Mouse (Mus musculus) midbrain, embryonic 14.5 days (tissue): ENCODE results near the gene Shc2. TPM values are rescaled to one million over a fixed set of nuclear protein-coding genes. Genes with fewer than 3 reads are reported as not detected.

Source experiments
- ATAC-seq: fragments of 200-750 bp; cut with Nextera tagmentation; 2 replicates; pipeline ENCODE4 v1.8.0; 2017; ENCODE audit warnings: moderate number of reproducible peaks, moderate library complexity; ENCODE audit not compliant: low FRiP score, low TSS enrichment
- DNase-seq: peaks from one replicate; pipeline ENCODE4 v3.0.0-alpha.2; 2015
- H3K27ac ChIP-seq: fragments of 300-500 bp; sonication (generic); replicated peaks from 2 replicates; pipeline ENCODE4 v1.5.1; 2014; ENCODE audit warnings: mild to moderate bottlenecking, low read depth, low read length, moderate library complexity
- H3K27me3 ChIP-seq: fragments of 300-500 bp; sonication (generic); 2 replicates; pipeline ENCODE4 v1.6.1; 2014; ENCODE audit warnings: low read length, control low read depth, mixed read lengths; ENCODE audit not compliant: control insufficient read depth, insufficient read depth
- H3K36me3 ChIP-seq: fragments of 300-500 bp; sonication (generic); 2 replicates; pipeline ENCODE4 v1.6.1; 2014; ENCODE audit warnings: low read length, control low read depth; ENCODE audit not compliant: control insufficient read depth, insufficient read depth
- H3K4me1 ChIP-seq: fragments of 300-500 bp; sonication (generic); 2 replicates; pipeline ENCODE4 v1.6.1; 2014; ENCODE audit warnings: mild to moderate bottlenecking, antibody characterized with exemption, low read length, control low read depth; ENCODE audit not compliant: control insufficient read depth, insufficient read depth
- H3K4me2 ChIP-seq: fragments of 300-500 bp; sonication (generic); 2 replicates; pipeline ENCODE4 v1.6.1; 2014; ENCODE audit warnings: mild to moderate bottlenecking, low read length, moderate library complexity
- H3K4me3 ChIP-seq: fragments of 300-500 bp; sonication (generic); replicated peaks from 2 replicates; pipeline ENCODE4 v1.5.1; 2014; ENCODE audit warnings: low read depth, low read length
- H3K9ac ChIP-seq: fragments of 300-500 bp; sonication (generic); replicated peaks from 2 replicates; pipeline ENCODE4 v1.6.1; 2014; ENCODE audit warnings: mild to moderate bottlenecking, low read length, moderate library complexity
- H3K9me3 ChIP-seq: fragments of 300-500 bp; sonication (generic); 2 replicates; pipeline ENCODE4 v1.6.1; 2016; ENCODE audit warnings: low read length, control low read depth, mixed read lengths; ENCODE audit not compliant: control insufficient read depth
- WGBS: fragments of 180-500 bp; shearing (Covaris S2); extraction: QIAGEN DNeasy Blood & Tissue Kit; methylation state at CpG from one replicate; pipeline ENCODE4 v1.1.7; 2014; 5-methylcytosine and 5-hydroxymethylcytosine counted together
- polyA plus RNA-seq: library from polyadenylated mRNA; unstranded; fragments of >200 nt; fragmentation: Nextera tagmentation; extraction: Ambion mirVana; gene quantifications from 2 replicates; pipeline ENCODE4 v1.2.1, GENCODE M21; 2014

Shc2 gene
- polyA plus RNA-seq, 1 experiment from 2014 or later = 17.2 TPM

DNA sequence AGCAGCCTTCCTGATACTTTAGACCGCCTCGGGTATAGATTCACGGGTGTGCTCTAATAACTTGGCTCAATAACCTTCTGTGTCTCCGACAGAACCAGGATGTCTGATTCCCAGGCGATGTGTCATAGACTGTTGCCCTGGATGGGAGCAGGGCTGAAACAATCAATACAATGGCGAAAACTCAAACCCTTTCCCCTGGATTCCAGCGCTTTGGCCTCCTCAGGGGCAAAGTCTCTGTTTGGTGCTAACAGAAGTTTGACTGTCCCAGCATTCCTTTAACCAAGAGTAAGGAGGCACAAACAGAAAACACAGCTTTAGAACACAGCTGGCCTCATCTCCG lies 42.2 kb downstream of the Shc2 start:
- Histone ChIP-seq H3K4me2 (no peak overlapping the region), H3K9me3 (no peaks in the 10 kb centered on the region), H3K4me1 (no peaks in the 10 kb centered on the region), H3K27ac (no peak overlapping the region), H3K36me3 (no peaks in the 10 kb centered on the region), H3K9ac (no peak overlapping the region), H3K4me3 (no peak overlapping the region), H3K27me3 (peaks cover 6% of the 10 kb centered on the region; the same call in 1 of the 2 replicates)
- no peak for DNase-seq
- 62% methylated on average over 8 of the region's 8 CpGs for WGBS
- no peak for ATAC-seq

GRCm38 (mm10) chr10:79594872-79595589 lies 42.7 kb downstream of the Shc2 start:
- Histone ChIP-seq H3K27ac (no peak overlapping the region), H3K9ac (no peak overlapping the region), H3K9me3 (no peaks in the 10 kb centered on the region), H3K4me3 (no peak overlapping the region), H3K4me2 (0 out of 2 replicates have a peak overlapping the region, but pooled peaks have one; percentile 18), H3K36me3 (no peaks in the 10 kb centered on the region), H3K27me3 (peaks cover 6% of the 10 kb centered on the region; the same call in 1 of the 2 replicates), H3K4me1 (no peaks in the 10 kb centered on the region)
- WGBS = 19% methylated on average over 17 of the region's 17 CpGs
- ATAC-seq (peak; percentile 81; the same call in 1 of the 2 replicates), DNase-seq (peak; percentile 91)

- no peak overlapping the region for H3K4me2 ChIP-seq
- no peak overlapping the region for H3K9ac ChIP-seq
- no peaks in the 10 kb centered on the region for H3K36me3 ChIP-seq
- peaks cover 6% of the 10 kb centered on the region; the same call in 1 of the 2 replicates for H3K27me3 ChIP-seq
- 60% methylated on average over 6 of the region's 6 CpGs for WGBS
- H3K27ac ChIP-seq = no peak overlapping the region
- no peaks in the 10 kb centered on the region for H3K9me3 ChIP-seq
- ATAC-seq (no peak), DNase-seq (no peak)
- H3K4me1 ChIP-seq = no peaks in the 10 kb centered on the region
- no peak overlapping the region for H3K4me3 ChIP-seq
Measured at GRCm38 (mm10) chr10:79594111-79594510, 43.6 kb downstream of the Shc2 start.

GRCm38 (mm10) chr10:79590702-79591101 lies 47.0 kb downstream of the Shc2 start:
- Histone ChIP-seq H3K27me3 (peaks cover 6% of the 10 kb centered on the region; the same call in 1 of the 2 replicates), H3K4me2 (no peak overlapping the region), H3K27ac (no peak overlapping the region), H3K4me1 (no peaks in the 10 kb centered on the region), H3K9me3 (no peaks in the 10 kb centered on the region), H3K9ac (no peak overlapping the region), H3K4me3 (no peak overlapping the region), H3K36me3 (no peaks in the 10 kb centered on the region)
- ATAC-seq = no peak
- WGBS = 86% methylated on average over 1 of the region's 1 CpGs
- no peak for DNase-seq

DNA sequence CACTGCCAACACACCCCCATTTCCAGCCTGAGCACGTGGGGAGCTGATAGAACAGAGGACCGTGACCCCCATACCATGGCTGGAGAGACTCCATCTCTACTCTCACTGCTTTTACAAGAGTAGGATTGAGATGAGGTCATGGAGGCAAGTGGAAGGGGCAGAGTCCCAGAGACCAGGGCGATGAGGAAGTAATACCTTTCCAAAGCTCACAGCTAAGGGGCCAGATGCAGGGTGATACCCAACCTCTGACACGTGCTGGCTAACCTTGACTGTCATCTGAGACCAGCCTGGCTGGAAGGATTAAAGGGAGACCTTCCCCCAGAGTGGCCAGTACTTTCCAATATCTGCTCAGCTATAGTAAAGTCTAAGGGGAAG lies 50.0 kb downstream of the Shc2 start:
- Histone ChIP-seq H3K9me3 (no peaks in the 10 kb centered on the region), H3K27ac (no peak overlapping the region), H3K4me3 (no peak overlapping the region), H3K9ac (no peak overlapping the region), H3K27me3 (no peaks in the 10 kb centered on the region), H3K36me3 (no peaks in the 10 kb centered on the region), H3K4me1 (no peaks in the 10 kb centered on the region), H3K4me2 (no peak overlapping the region)
- 78% methylated on average over 4 of the region's 4 CpGs for WGBS
- DNase-seq (no peak), ATAC-seq (no peak)

GRCm38 (mm10) chr10:79587061-79587751 lies 50.5 kb downstream of the Shc2 start, which contains the start of gene Theg:
Theg (minus strand) TSS chr10:79587331.
- Histone ChIP-seq H3K9me3 (no peaks in the 10 kb centered on the region), H3K36me3 (no peaks in the 10 kb centered on the region), H3K4me2 (no peak within 1 kb of the TSS), H3K4me1 (no peaks in the 10 kb centered on the region), H3K27ac (no peak within 1 kb of the TSS), H3K4me3 (no peak within 1 kb of the TSS), H3K27me3 (no peaks in the 10 kb centered on the region), H3K9ac (no peak within 1 kb of the TSS)
- no peak for ATAC-seq
- 81% methylated on average over 5 of the region's 5 CpGs for WGBS
- DNase-seq = no peak

DNA sequence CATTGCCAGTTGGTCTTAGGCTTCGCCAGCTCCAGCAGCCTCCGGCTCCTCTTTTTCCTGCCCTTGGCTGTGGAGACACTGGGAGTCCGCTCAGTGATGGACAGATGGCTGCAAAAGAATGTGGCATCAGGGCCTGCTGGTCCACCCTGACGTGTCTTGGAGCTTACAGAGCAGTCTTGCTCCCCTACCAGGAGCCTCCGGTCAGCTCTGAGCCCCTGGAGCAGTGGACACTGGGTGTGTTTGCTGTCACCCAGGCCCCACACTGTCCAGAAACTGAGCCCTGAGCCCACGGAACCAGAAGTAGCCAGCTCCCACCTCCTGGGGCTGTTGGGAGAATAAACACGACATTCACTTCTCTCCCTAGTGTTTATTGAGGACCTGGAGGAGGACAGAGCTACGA lies 51.5 kb downstream of the Shc2 start:
- ATAC-seq (no peak), DNase-seq (no peak)
- WGBS = 76% methylated on average over 8 of the region's 8 CpGs

DNA sequence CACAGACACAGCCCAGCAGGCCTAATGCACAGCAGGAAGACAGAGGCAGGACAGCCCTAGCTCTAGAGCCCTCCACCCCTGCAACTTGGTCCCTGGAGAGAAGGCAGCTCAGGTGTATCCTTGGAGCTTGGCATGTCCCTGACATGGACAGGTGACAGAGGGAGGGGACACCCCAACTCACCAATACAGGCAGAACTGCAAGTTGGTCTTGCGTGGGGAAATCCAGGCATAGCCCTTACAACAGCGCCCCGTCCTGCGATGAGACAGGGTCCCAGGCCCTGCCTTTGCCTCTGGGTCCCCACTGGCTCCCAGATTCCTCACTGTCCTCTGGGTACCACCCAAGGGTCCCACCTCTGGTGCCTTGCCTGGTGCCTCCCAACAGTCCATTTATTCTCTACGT lies 52.0 kb downstream of the Shc2 start:
- Histone ChIP-seq H3K27ac (no peak overlapping the region), H3K9me3 (no peaks in the 10 kb centered on the region), H3K36me3 (no peaks in the 10 kb centered on the region), H3K27me3 (no peaks in the 10 kb centered on the region), H3K9ac (no peak overlapping the region), H3K4me1 (no peaks in the 10 kb centered on the region), H3K4me3 (no peak overlapping the region), H3K4me2 (no peak overlapping the region)
- 95% methylated on average over 5 of the region's 5 CpGs for WGBS
- DNase-seq (no peak), ATAC-seq (no peak)

More for the DNA sequence above, 51.5 kb downstream of the Shc2 start:
- no peaks in the 10 kb centered on the region for H3K27me3 ChIP-seq
- no peaks in the 10 kb centered on the region for H3K4me1 ChIP-seq
- H3K4me2 ChIP-seq = no peak overlapping the region
- no peak overlapping the region for H3K27ac ChIP-seq
- no peak overlapping the region for H3K4me3 ChIP-seq
- no peaks in the 10 kb centered on the region for H3K9me3 ChIP-seq
- no peaks in the 10 kb centered on the region for H3K36me3 ChIP-seq
- H3K9ac ChIP-seq = no peak overlapping the region

GRCm38 (mm10) chr10:79585136-79585535 lies 52.6 kb downstream of the Shc2 start:
- ATAC-seq (no peak), DNase-seq (no peak)
- no peak overlapping the region for H3K27ac ChIP-seq
- no peaks in the 10 kb centered on the region for H3K27me3 ChIP-seq
- H3K9me3 ChIP-seq = no peaks in the 10 kb centered on the region
- H3K4me2 ChIP-seq = no peak overlapping the region
- WGBS = 93% methylated on average over 6 of the region's 6 CpGs
- no peaks in the 10 kb centered on the region for H3K36me3 ChIP-seq
- H3K4me1 ChIP-seq = no peaks in the 10 kb centered on the region
- H3K4me3 ChIP-seq = no peak overlapping the region
- H3K9ac ChIP-seq = no peak overlapping the region
